Mouse (Mus musculus) frontal cortex, postnatal 25 days (tissue): Measurements from ENCODE around the gene Akr7a5.
A peak's percentile ranks its signal among the peaks of the same experiment; 100 is the strongest.

Experiments
- DNase-seq, 2 experiments: peaks; one replicate each; pipeline ENCODE4 v3.0.0; 2022; ENCODE audit warnings: low spot score in 2 of 2

Akr7a5 gene

GRCm38 (mm10) chr4:139351931-139352711 lies 41.6 kb downstream of the Akr7a5 start, which contains the start of the genes Mrto4, Emc1 and Ubr4:
TSS of gene Mrto4 (minus strand) at chr4:139352576.
TSS of gene Emc1 (plus strand) at chr4:139352587.
TSS of gene Ubr4 (plus strand) at chr4:139352609.
- DNase-seq: peak; percentile 74 to 80

GRCm38 (mm10) chr4:139352832-139353231 lies 42.3 kb downstream of the Akr7a5 start:
- DNase-seq: no peak

DNA sequence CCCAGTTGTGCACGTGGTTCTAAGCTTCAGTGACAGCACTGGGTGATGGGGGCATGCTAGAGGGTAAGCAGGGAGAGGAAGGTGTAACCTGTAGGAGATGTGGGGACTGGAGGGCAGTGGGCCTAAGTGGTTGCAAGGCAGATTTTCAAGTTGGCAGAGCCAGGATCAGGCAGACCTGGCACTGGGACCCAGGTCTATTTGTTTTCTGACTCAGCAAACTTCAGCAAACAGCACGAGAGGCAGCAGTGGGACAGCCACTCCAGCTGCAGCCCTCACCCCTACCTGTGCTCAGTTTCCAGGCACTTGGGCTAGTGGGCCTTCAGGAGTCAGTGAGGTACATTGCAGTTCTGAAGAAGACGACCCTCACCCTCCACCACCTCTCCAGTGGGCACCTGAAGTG lies 46.7 kb downstream of the Akr7a5 start:
- no peak for DNase-seq

GRCm38 (mm10) chr4:139360761-139361548 lies 50.4 kb downstream of the Akr7a5 start:
- DNase-seq: no peak

DNA sequence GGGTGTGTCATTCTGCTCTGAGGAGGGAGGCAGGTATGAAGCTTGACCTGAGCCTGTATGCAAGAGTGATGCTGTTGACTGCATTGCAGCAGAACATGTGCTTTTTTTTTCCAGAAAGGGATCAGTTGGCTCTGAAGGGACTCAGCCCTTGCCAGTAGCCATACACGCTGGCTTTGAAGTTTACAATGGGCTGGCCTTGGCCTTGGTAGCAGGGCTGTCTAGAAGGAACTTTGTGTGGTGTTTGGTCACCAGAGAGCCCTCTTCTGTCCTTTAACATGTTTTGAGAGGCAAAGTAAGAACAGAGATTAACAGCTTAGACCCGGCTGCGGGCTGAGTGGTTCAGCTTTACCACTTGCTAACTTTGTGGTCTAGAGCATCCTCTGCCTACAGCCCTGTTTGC lies 56.8 kb downstream of the Akr7a5 start:
- no peak for DNase-seq
